16 mouse cellular contexts compared by ENCODE assay signal in the genomic region with DNA sequence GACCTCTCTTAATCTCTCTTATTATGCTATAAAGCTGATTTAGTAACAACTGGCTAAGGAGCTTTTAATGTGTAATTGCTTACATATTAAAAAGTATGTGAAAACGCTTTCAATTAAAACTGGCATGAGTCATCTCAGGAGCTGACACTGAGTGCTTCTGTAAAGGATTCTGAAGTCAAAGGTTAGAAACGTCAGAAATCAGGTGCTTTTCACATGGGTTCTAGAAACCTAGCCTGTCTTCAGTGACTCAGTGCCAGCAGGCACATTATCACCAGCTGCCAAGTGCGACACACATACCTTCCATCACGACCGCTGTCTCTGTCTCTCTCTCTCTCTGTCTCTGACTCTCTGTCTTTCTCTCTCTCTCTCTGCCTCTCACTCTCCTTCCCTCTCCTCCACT. TPM values are rescaled to one million over a fixed set of nuclear protein-coding genes. Genes with fewer than 3 reads are reported as not detected.
DNase-seq lines count a peak whose midpoint lies in the region; ATAC-seq and TF ChIP-seq lines count a peak whose summit lies in the region.
"Had no signal": no experiment of that assay in that cellular context is flagged by ENCODE, and none has a peak within 500 bp of the region (broad histone marks: within the 10 kb centered on the region; RNA-seq: fewer than 3 reads in every experiment).

No protein-coding gene starts in this region.

- no peaks in the 10 kb centered on the region for H3K9me3 ChIP-seq in heart, embryonic 12.5 days (replicated peaks)
- no peaks in the 10 kb centered on the region for H3K9me3 ChIP-seq in kidney, embryonic 15.5 days (replicated peaks)
- H3K9me3 ChIP-seq in limb, embryonic 13.5 days, result no peaks in the 10 kb centered on the region
- H3K9me3 ChIP-seq: hindbrain, embryonic 13.5 days had no signal

- no peak for ATAC-seq in heart, embryonic 12.5 days (ENCODE audit: insufficient number of reproducible peaks, low FRiP score)
- ATAC-seq in kidney, embryonic 15.5 days (replicated peaks; ENCODE audit: low FRiP score), result no peak
- ATAC-seq in Patski, result peak; percentile 17
- no peak for ATAC-seq in limb, embryonic 13.5 days (ENCODE audit: low FRiP score, low read depth)
- ATAC-seq in granulocyte monocyte progenitor cell, adult 5-6 weeks (replicated peaks; ENCODE audit: poor library complexity, severe bottlenecking), result no peak

- no peak for DNase-seq in heart, adult 11 months
- DNase-seq in kidney, adult 18-20 months, result peak; percentile 21
- DNase-seq in Patski (ENCODE audit: low read depth, low spot score), result no peak
- DNase-seq: adrenal gland, postnatal 25 days; cerebellum, adult 2 months; gastrocnemius, postnatal 10 days; kidney, adult 11 months; layer of hippocampus, postnatal 36 days; lung, adult 2 months; lung, postnatal 36 days; thymus, adult 18-20 months had no signal

- no peak for TF ChIP-seq CTCF in Patski (IDR thresholded peaks at IDR 0.05)

- H3K9ac ChIP-seq in heart, embryonic 12.5 days, result peak overlapping the region; percentile 51; the same call in 1 of the 2 replicates
- no peak overlapping the region for H3K9ac ChIP-seq in kidney, embryonic 15.5 days
- 0 out of 2 replicates have a peak overlapping the region, but pooled peaks have one; percentile 2 for H3K9ac ChIP-seq in limb, embryonic 13.5 days
- H3K9ac ChIP-seq: hindbrain, embryonic 13.5 days had no signal

- in situ Hi-C loops in Patski (cut with MboI; ENCODE audit: low pct_unique_long_range_greater_than_20kb), result loop anchor here (5.0 kb wide), 1 partner anchor 42 kb away; no protein-coding TSS in a partner anchor

- H3K27me3 ChIP-seq in heart, embryonic 12.5 days (replicated peaks), result peaks cover 9% of the 10 kb centered on the region; the same call in 1 of the 2 replicates
- H3K27me3 ChIP-seq in kidney, embryonic 15.5 days, result no peaks in the 10 kb centered on the region
- H3K27me3 ChIP-seq in Patski, result no peaks in the 10 kb centered on the region
- H3K27me3 ChIP-seq in limb, embryonic 13.5 days, result no peaks in the 10 kb centered on the region

- H3K4me3 ChIP-seq in heart, embryonic 12.5 days, result no peak overlapping the region
- no peak overlapping the region for H3K4me3 ChIP-seq in kidney, embryonic 15.5 days (replicated peaks)
- H3K4me3 ChIP-seq in limb, embryonic 13.5 days, result no peak overlapping the region
- H3K4me3 ChIP-seq: hindbrain, embryonic 13.5 days had no signal

- peaks cover 16% of the 10 kb centered on the region for H3K36me3 ChIP-seq in heart, embryonic 12.5 days
- H3K36me3 ChIP-seq in kidney, embryonic 15.5 days, result peaks cover 13% of the 10 kb centered on the region; the same call in 1 of the 2 replicates
- peaks cover 12% of the 10 kb centered on the region for H3K36me3 ChIP-seq in limb, embryonic 13.5 days

- H3K27ac ChIP-seq in heart, embryonic 12.5 days (ENCODE audit: poor library complexity, severe bottlenecking), result peak overlapping the region; percentile 93
- no peak overlapping the region for H3K27ac ChIP-seq in kidney, embryonic 15.5 days
- H3K27ac ChIP-seq in limb, embryonic 13.5 days, result no peak overlapping the region
- H3K27ac ChIP-seq: hindbrain, embryonic 13.5 days had no signal

- H3K4me2 ChIP-seq in heart, embryonic 12.5 days, result no peak overlapping the region
- no peak overlapping the region for H3K4me2 ChIP-seq in kidney, embryonic 15.5 days
- H3K4me2 ChIP-seq in limb, embryonic 13.5 days (replicated peaks), result no peak overlapping the region
- H3K4me2 ChIP-seq: hindbrain, embryonic 13.5 days had no signal

- POLR2A ChIA-PET in Patski (lab: Charles Lee), result interaction anchor here (1.2 kb wide), 2 partner anchors 9 to 46 kb away, joined by 3 to 4 read pairs; no protein-coding TSS in a partner anchor

- 63% methylated on average over 5 of the region's 5 CpGs for WGBS in heart, embryonic 12.5 days
- WGBS in kidney, embryonic 15.5 days, result 76% methylated on average over 5 of the region's 5 CpGs
- WGBS in limb, embryonic 13.5 days, result 70% methylated on average over 5 of the region's 5 CpGs

- CTCF ChIA-PET in Patski (lab: Charles Lee), result interaction anchor here (1.0 to 2.2 kb wide), 3 partner anchors 15 to 43 kb away, joined by 3 to 6 read pairs (median 4); no protein-coding TSS in a partner anchor

- H3K4me1 ChIP-seq in heart, embryonic 12.5 days (replicated peaks), result peaks cover 97% of the 10 kb centered on the region
- peaks cover 74% of the 10 kb centered on the region for H3K4me1 ChIP-seq in kidney, embryonic 15.5 days
- peaks cover 69% of the 10 kb centered on the region for H3K4me1 ChIP-seq in limb, embryonic 13.5 days

RNA-seq across cellular contexts. Expression of gene Shb, which starts 47.2 kb away (rescaled TPM):
- 13.9 and 15.3 TPM in 2 replicates for polyA plus RNA-seq in heart, embryonic 12.5 days (2016; fragmentation: Nextera tagmentation; extraction: Ambion mirVana)
- polyA plus RNA-seq in kidney, embryonic 15.5 days (2015; fragmentation: Nextera tagmentation; extraction: Ambion mirVana), result 3.8 and 4.9 TPM in 2 replicates
- polyA plus RNA-seq in Patski (2021), result 71.9 TPM
- polyA plus RNA-seq in limb, embryonic 13.5 days (2015; fragmentation: Nextera tagmentation; extraction: Ambion mirVana), result 3.9 TPM in 2 replicates
- 0.49 and 1.1 TPM in 2 replicates for total RNA-seq in granulocyte monocyte progenitor cell, adult 5-6 weeks (2014; fragmentation: Nextera tagmentation)
- total RNA-seq in granulocyte monocyte progenitor cell, adult 5-6 weeks (2017), result 0.72 and 2.2 TPM in 2 replicates
